Comparison of ENCODE assay signal across 25 mouse cellular contexts in the genomic region with DNA sequence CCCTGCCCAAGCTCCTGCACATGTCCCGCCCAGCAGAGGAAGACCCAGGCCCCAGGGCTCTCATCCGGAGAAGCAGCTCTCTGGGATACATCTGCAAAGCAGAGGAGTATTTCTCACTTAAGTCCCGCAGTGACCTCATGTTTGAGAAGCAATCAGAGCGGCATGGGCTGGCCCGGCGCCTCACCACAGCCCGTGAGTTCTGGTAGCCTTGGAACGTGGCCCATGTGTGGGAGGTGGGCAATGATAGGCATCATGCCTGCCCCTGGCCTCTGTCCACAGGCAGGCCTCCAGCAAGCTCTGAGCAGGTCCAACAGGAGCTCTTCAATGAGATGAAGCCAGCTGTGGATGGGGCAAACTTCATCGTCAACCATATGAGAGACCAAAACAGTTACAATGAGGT. TPM values are rescaled to one million over a fixed set of nuclear protein-coding genes. Genes with fewer than 3 reads are reported as not detected.
DNase-seq lines count a peak whose midpoint lies in the region; ATAC-seq lines count a peak whose summit lies in the region.
"Had no signal": no experiment of that assay in that cellular context is flagged by ENCODE, and none has a peak within 500 bp of the region (broad histone marks: within the 10 kb centered on the region; RNA-seq: fewer than 3 reads in every experiment).

No protein-coding gene starts in this region.

- no peak overlapping the region for H3K4me2 ChIP-seq in heart, embryonic 11.5 days
- H3K4me2 ChIP-seq: embryonic facial prominence, embryonic 12.5 days; forebrain, embryonic 15.5 days; heart, embryonic 15.5 days; hindbrain, embryonic 14.5 days had no signal

- H3K4me1 ChIP-seq in heart, embryonic 11.5 days (ENCODE audit: control insufficient read depth, insufficient read depth, low read length) = no peaks in the 10 kb centered on the region
- H3K4me1 ChIP-seq: embryonic facial prominence, embryonic 12.5 days; forebrain, embryonic 15.5 days; hindbrain, embryonic 10.5 days had no signal

- no peaks in the 10 kb centered on the region for H3K36me3 ChIP-seq in heart, embryonic 11.5 days (ENCODE audit: control insufficient read depth, insufficient read depth, low read length)
- H3K36me3 ChIP-seq: embryonic facial prominence, embryonic 12.5 days; forebrain, embryonic 15.5 days; heart, embryonic 10.5 days; heart, embryonic 15.5 days; hindbrain, embryonic 10.5 days had no signal

- DNase-seq in heart, postnatal 4 days = peak; percentile 21
- DNase-seq in ovary, postnatal 36 days (ENCODE audit: low spot score) = peak; percentile 68
- DNase-seq in ovary, postnatal 14 days (ENCODE audit: low spot score) = no peak
- DNase-seq in Muller cell, postnatal 12 days (ENCODE audit: inconsistent ontology term) = peak; percentile 80
- no peak for DNase-seq in gastrocnemius, postnatal 36 days
- DNase-seq: adrenal gland, postnatal 14 days; cerebellum, adult 11-12 months; cerebellum, postnatal 25 days; heart, adult 18-20 months; heart, postnatal 14 days had no signal

- no peak overlapping the region for H3K9ac ChIP-seq in heart, embryonic 11.5 days (ENCODE audit: low read depth, low read length)
- H3K9ac ChIP-seq: embryonic facial prominence, embryonic 12.5 days; forebrain, embryonic 15.5 days; heart, embryonic 15.5 days; hindbrain, embryonic 14.5 days had no signal

- no peak for ATAC-seq in heart, embryonic 11.5 days (replicated peaks; ENCODE audit: insufficient number of reproducible peaks, low FRiP score, low TSS enrichment)
- ATAC-seq: activated CD4-positive, CD25-positive, alpha-beta regulatory T cell, adult 4 months; forebrain, embryonic 15.5 days; Patski had no signal

- no peak overlapping the region for H3K27ac ChIP-seq in heart, embryonic 11.5 days (ENCODE audit: low read depth, low read length)
- H3K27ac ChIP-seq: embryonic facial prominence, embryonic 12.5 days; forebrain, embryonic 15.5 days; heart, embryonic 10.5 days; heart, embryonic 15.5 days; hindbrain, embryonic 10.5 days; hindbrain, embryonic 14.5 days had no signal

- intact Hi-C loops in gastrocnemius, postnatal 36 days (cut with DNase I) = no loop called here

- H3K4me3 ChIP-seq in heart, embryonic 11.5 days (ENCODE audit: low read depth, low read length) = no peak overlapping the region
- H3K4me3 ChIP-seq: embryonic facial prominence, embryonic 12.5 days; forebrain, embryonic 15.5 days; heart, embryonic 10.5 days; heart, embryonic 15.5 days; hindbrain, embryonic 10.5 days had no signal

- no peaks in the 10 kb centered on the region for H3K9me3 ChIP-seq in heart, embryonic 11.5 days (replicated peaks; ENCODE audit: control insufficient read depth, low read length)
- H3K9me3 ChIP-seq: embryonic facial prominence, embryonic 12.5 days; forebrain, embryonic 15.5 days; heart, embryonic 10.5 days; heart, embryonic 15.5 days; hindbrain, embryonic 10.5 days had no signal

- WGBS in heart, embryonic 11.5 days (ENCODE audit: insufficient replicate concordance) = 74% methylated on average over 9 of the region's 9 CpGs

- 0 out of 2 replicates have a peak, but pooled peaks cover under 1% of the 10 kb centered on the region for H3K27me3 ChIP-seq in heart, embryonic 11.5 days (ENCODE audit: control insufficient read depth, insufficient read depth, low read length)
- H3K27me3 ChIP-seq: forebrain, embryonic 15.5 days had no signal

RNA-seq across cellular contexts. Expression of gene Chrnd, which starts 6.9 kb away (rescaled TPM):
- total RNA-seq in heart, postnatal 4 days (2021) = not detected
- not detected in 2 replicates for polyA plus RNA-seq in heart, embryonic 11.5 days (2014; fragmentation: Nextera tagmentation; extraction: Ambion mirVana)
- 1 to 10 TPM; 1.9 to 2.6 TPM for total RNA-seq in gastrocnemius, postnatal 36 days (2021)
- total RNA-seq: adrenal gland, adult 18-20 months; adrenal gland, postnatal 14 days; CH12.LX; heart, adult 18-20 months; heart, postnatal 14 days had no signal
- polyA plus RNA-seq: activated CD4-positive, CD25-positive, alpha-beta regulatory T cell, adult 4 months; cortical plate, adult 2 months; forebrain, embryonic 15.5 days; heart, embryonic 15.5 days; hindbrain, embryonic 10.5 days; hindbrain, embryonic 14.5 days; Patski had no signal

RNA-seq across cellular contexts. Expression of gene Chrng, which starts 7.2 kb away (rescaled TPM):
- under 1 TPM; 0.14 TPM for total RNA-seq in heart, postnatal 4 days (2021)
- 0.93 and 1.5 TPM in 2 replicates for polyA plus RNA-seq in heart, embryonic 11.5 days (2014; fragmentation: Nextera tagmentation; extraction: Ambion mirVana)
- total RNA-seq in gastrocnemius, postnatal 36 days (2021) = under 1 TPM in 1 of 2 experiments, not detected in 1; 0.52 TPM
- total RNA-seq: adrenal gland, adult 18-20 months; adrenal gland, postnatal 14 days; heart, adult 18-20 months; heart, postnatal 14 days had no signal
- polyA plus RNA-seq: activated CD4-positive, CD25-positive, alpha-beta regulatory T cell, adult 4 months; cortical plate, adult 2 months; forebrain, embryonic 11.5 days; forebrain, embryonic 15.5 days; hindbrain, embryonic 14.5 days; Patski had no signal

RNA-seq across cellular contexts. Expression of gene Prss56, which starts 14.2 kb away (rescaled TPM):
- not detected for total RNA-seq in heart, postnatal 4 days (2021)
- polyA plus RNA-seq in heart, embryonic 11.5 days (2014; fragmentation: Nextera tagmentation; extraction: Ambion mirVana) = not detected in 2 replicates
- total RNA-seq in gastrocnemius, postnatal 36 days (2021) = not detected
- total RNA-seq: adrenal gland, adult 18-20 months; adrenal gland, postnatal 14 days; CH12.LX; gastrocnemius, adult 8-10 months; gastrocnemius, postnatal 4 days; heart, adult 18-20 months; heart, postnatal 14 days had no signal
- polyA plus RNA-seq: activated CD4-positive, CD25-positive, alpha-beta regulatory T cell, adult 4 months; forebrain, embryonic 11.5 days; heart, embryonic 10.5 days had no signal

RNA-seq across cellular contexts. Expression of gene Eif4e2, which starts 16.4 kb away (rescaled TPM):
- 10 to 100 TPM; 71.3 to 72.5 TPM for total RNA-seq in heart, postnatal 4 days (2021)
- polyA plus RNA-seq in heart, embryonic 11.5 days (2014; fragmentation: Nextera tagmentation; extraction: Ambion mirVana) = 121 and 128 TPM in 2 replicates
- total RNA-seq in gastrocnemius, postnatal 36 days (2021) = 10 to 100 TPM; 47.3 to 50.0 TPM

RNA-seq across cellular contexts. Expression of gene Ecel1, which starts 41.0 kb away (rescaled TPM):
- total RNA-seq in heart, postnatal 4 days (2021) = under 1 TPM in 1 of 2 experiments, not detected in 1; 0.18 TPM
- polyA plus RNA-seq in heart, embryonic 11.5 days (2014; fragmentation: Nextera tagmentation; extraction: Ambion mirVana) = not detected in 2 replicates
- total RNA-seq in gastrocnemius, postnatal 36 days (2021) = not detected
- total RNA-seq: CH12.LX; gastrocnemius, adult 8-10 months; heart, adult 18-20 months; heart, postnatal 14 days had no signal

Comparison
In these comparisons a context has a peak if more than half of its experiments do, and no peak if none do; other contexts are left out.
1. DNase-seq: peak in heart, postnatal 4 days (single experiment), ovary, postnatal 36 days (single experiment) and Muller cell, postnatal 12 days (single experiment); none in ovary, postnatal 14 days (single experiment) and gastrocnemius, postnatal 36 days (0 of 2).